Mouse (Mus musculus): ENCODE data around the gene Rabac1. TPM values are rescaled to one million over a fixed set of nuclear protein-coding genes. Genes with fewer than 3 reads are reported as not detected.
A peak's percentile ranks its signal among the peaks of the same experiment; 100 is the strongest.

The Rabac1 gene
- total and polyA plus RNA-seq, 3 experiments, result 223 to 240 TPM; not detected in 1

DNA sequence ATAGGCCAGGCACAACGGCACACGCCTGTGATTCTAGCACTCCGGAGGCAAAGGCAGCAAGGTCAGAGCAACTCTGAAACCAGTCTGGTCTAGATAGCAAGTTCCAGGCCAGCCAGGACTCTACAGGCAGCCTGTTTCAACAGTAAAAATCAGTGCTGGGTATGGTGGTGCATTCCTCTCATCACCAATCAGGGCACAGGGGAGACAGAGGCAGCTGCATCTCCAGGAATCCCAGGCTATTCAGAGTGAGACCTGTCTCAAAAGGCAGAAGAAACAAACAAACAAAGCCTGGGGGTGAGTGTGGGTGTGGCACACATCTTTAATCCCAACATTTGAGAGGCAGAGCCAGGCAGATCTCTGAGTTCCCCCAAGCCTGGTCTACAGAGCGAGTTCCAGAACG is 10.8 kb upstream of the Rabac1 start:
- Histone ChIP-seq H3K27ac (ENCODE audit: control insufficient read depth, low read depth, low read length) (no peak overlapping the region), H3K9me3 (replicated peaks; ENCODE audit: insufficient read depth, low read length) (no peaks in the 10 kb centered on the region), H3K4me1 (ENCODE audit: control insufficient read depth in 1 of 2, insufficient read depth in 2 of 2, low read length in 2 of 2) (peaks cover 0 to 20% of the 10 kb centered on the region in 2 experiments; a peak in 2 of 4 replicates), H3K79me2 (ENCODE audit: control insufficient read depth, insufficient read depth, low read length, poor library complexity) (no peaks in the 10 kb centered on the region), H3K36me3 (ENCODE audit: control insufficient read depth in 1 of 2, insufficient read depth in 2 of 2, low read length in 2 of 2) (no peaks in the 10 kb centered on the region; a peak in 1 of 4 replicates), H3K4me3 (ENCODE audit: control insufficient read depth in 1 of 2, insufficient read depth in 1 of 2, low read depth in 2 of 2, low read length in 2 of 2) (no peak overlapping the region), H3K9ac (ENCODE audit: control insufficient read depth, low read depth, low read length, poor library complexity, severe bottlenecking) (no peak overlapping the region), H3K27me3 (ENCODE audit: control insufficient read depth in 1 of 2, insufficient read depth in 2 of 2, low read length in 2 of 2) (no peaks in the 10 kb centered on the region)
- DNase-seq (ENCODE audit: low read depth, low spot score), result no peak
- no peak for TF ChIP-seq NRF1 (IDR thresholded peaks at IDR 0.05; ENCODE audit: insufficient read depth, low read depth, low read length, poor library complexity, severe bottlenecking)
- no peak for TF ChIP-seq GATA1 (IDR thresholded peaks at IDR 0.05; ENCODE audit: low read depth, low read length)
- TF ChIP-seq POLR2A (IDR thresholded peaks at IDR 0.05; ENCODE audit: control insufficient read depth in 1 of 2, insufficient read depth in 1 of 2, low read depth in 1 of 2, low read length in 2 of 2, poor library complexity in 1 of 2), result no peak
- no peak for TF ChIP-seq ETS1 (IDR thresholded peaks at IDR 0.05; ENCODE audit: low read depth, low read length)
- TF ChIP-seq GABPA (IDR thresholded peaks at IDR 0.05; ENCODE audit: low read depth, low read length), result no peak

DNA sequence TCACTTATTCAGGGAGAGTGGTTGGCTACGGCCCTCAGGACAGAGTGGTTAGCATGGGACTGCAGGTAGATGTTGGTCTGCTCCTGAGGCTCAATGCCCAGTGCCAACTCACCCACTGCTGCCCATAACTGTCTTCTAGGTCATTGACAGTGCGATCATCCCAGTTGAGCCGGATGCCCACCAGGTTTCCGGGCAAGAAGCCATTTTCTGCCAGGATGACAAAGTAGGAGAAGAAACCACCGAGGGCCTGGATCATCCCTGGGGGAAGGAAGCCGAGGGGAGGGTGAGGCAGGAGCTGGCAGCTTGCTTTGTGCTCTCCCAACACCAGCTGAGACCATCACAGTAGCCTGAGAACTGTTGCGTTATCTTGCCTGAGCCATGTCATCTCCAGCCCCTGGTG is 7.9 kb upstream of the Rabac1 start:
- no peaks in the 10 kb centered on the region for H3K27me3 ChIP-seq (ENCODE audit: control insufficient read depth in 1 of 2, insufficient read depth in 2 of 2, low read length in 2 of 2)
- TF ChIP-seq NRF1 (IDR thresholded peaks at IDR 0.05; ENCODE audit: insufficient read depth, low read depth, low read length, poor library complexity, severe bottlenecking), result no peak
- TF ChIP-seq MAX (IDR thresholded peaks at IDR 0.05; ENCODE audit: low read length), result no peak
- H3K4me3 ChIP-seq (ENCODE audit: control insufficient read depth in 1 of 2, insufficient read depth in 1 of 2, low read depth in 2 of 2, low read length in 2 of 2), result no peak overlapping the region
- no peak overlapping the region for H3K27ac ChIP-seq (ENCODE audit: control insufficient read depth, low read depth, low read length)
- H3K4me1 ChIP-seq (ENCODE audit: control insufficient read depth in 1 of 2, insufficient read depth in 2 of 2, low read length in 2 of 2), result peaks cover 0 to 11% of the 10 kb centered on the region in 2 experiments; a peak in 2 of 4 replicates
- no peaks in the 10 kb centered on the region for H3K79me2 ChIP-seq (ENCODE audit: control insufficient read depth, insufficient read depth, low read length, poor library complexity)
- no peaks in the 10 kb centered on the region for H3K9me3 ChIP-seq (replicated peaks; ENCODE audit: insufficient read depth, low read length)
- no peaks in the 10 kb centered on the region for H3K36me3 ChIP-seq (ENCODE audit: control insufficient read depth in 1 of 2, insufficient read depth in 2 of 2, low read length in 2 of 2)
- DNase-seq (ENCODE audit: low read depth, low spot score), result no peak
- H3K9ac ChIP-seq (ENCODE audit: control insufficient read depth, low read depth, low read length, poor library complexity, severe bottlenecking), result no peak overlapping the region

DNA sequence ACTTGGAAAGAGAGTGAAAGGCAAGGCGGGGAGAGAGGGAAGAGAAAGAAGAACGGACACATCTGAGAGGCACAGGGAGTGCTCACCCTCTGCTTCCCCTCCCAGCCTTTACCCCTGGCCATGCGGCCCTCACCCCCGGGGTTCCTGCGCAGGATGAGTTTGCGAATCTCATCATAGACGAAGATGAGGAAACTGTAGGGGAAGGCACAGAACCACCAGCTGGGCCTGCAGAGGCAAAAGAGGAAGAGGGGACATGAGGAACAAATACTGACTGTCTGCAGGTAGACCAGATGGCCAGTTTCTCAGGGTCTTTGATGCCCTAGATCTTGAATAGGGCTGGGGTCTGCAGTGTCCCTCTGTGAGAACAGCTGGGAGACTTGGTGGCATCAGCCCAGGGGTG is 6.2 kb upstream of the Rabac1 start:
- Histone ChIP-seq H3K4me1 (ENCODE audit: control insufficient read depth in 1 of 2, insufficient read depth in 2 of 2, low read length in 2 of 2) (peaks cover 7 to 20% of the 10 kb centered on the region in 2 experiments), H3K36me3 (ENCODE audit: control insufficient read depth in 1 of 2, insufficient read depth in 2 of 2, low read length in 2 of 2) (peaks cover 0 to 9% of the 10 kb centered on the region in 2 experiments; a peak in 2 of 4 replicates), H3K4me3 (ENCODE audit: control insufficient read depth in 1 of 2, insufficient read depth in 1 of 2, low read depth in 2 of 2, low read length in 2 of 2) (peak overlapping the region in 1 of 2 experiments; percentile 0; a peak in 1 of 4 replicates), H3K9ac (ENCODE audit: control insufficient read depth, low read depth, low read length, poor library complexity, severe bottlenecking) (peak overlapping the region; percentile 37), H3K27ac (ENCODE audit: control insufficient read depth, low read depth, low read length) (peak overlapping the region; percentile 33; the same call in 1 of the 2 replicates), H3K9me3 (replicated peaks; ENCODE audit: insufficient read depth, low read length) (no peaks in the 10 kb centered on the region), H3K27me3 (ENCODE audit: control insufficient read depth in 1 of 2, insufficient read depth in 2 of 2, low read length in 2 of 2) (no peaks in the 10 kb centered on the region), H3K79me2 (ENCODE audit: control insufficient read depth, insufficient read depth, low read length, poor library complexity) (no peaks in the 10 kb centered on the region)
- peak; percentile 83 for DNase-seq (ENCODE audit: low read depth, low spot score)
- TF ChIP-seq NRF1 (IDR thresholded peaks at IDR 0.05; ENCODE audit: insufficient read depth, low read depth, low read length, poor library complexity, severe bottlenecking), result peak; percentile 40; the same call in 1 of the 2 replicates
- TF ChIP-seq EP300 (IDR thresholded peaks at IDR 0.05; ENCODE audit: low read depth in 1 of 2, low read length in 2 of 2), result peak; percentile 26; a peak in 1 of 4 replicates
- TF ChIP-seq GABPA (IDR thresholded peaks at IDR 0.05; ENCODE audit: low read depth, low read length), result no peak
- TF ChIP-seq SIN3A (IDR thresholded peaks at IDR 0.05; ENCODE audit: low read length), result peak; percentile 69
- TF ChIP-seq MYC (IDR thresholded peaks at IDR 0.05; ENCODE audit: low read depth, low read length), result peak; percentile 85
- TF ChIP-seq TAL1 (IDR thresholded peaks at IDR 0.05; ENCODE audit: low read length), result no peak
- TF ChIP-seq POLR2A (IDR thresholded peaks at IDR 0.05; ENCODE audit: control insufficient read depth in 1 of 2, insufficient read depth in 1 of 2, low read depth in 1 of 2, low read length in 2 of 2, poor library complexity in 1 of 2), result peak in 1 of 2 experiments; percentile 54; a peak in 1 of 4 replicates
- peak; percentile 72 for TF ChIP-seq ETS1 (IDR thresholded peaks at IDR 0.05; ENCODE audit: low read depth, low read length)
- TF ChIP-seq ZMIZ1 (IDR thresholded peaks at IDR 0.05; ENCODE audit: low read depth, low read length), result no peak
- TF ChIP-seq HCFC1 (IDR thresholded peaks at IDR 0.05; ENCODE audit: low read depth, low read length), result peak; percentile 36
- TF ChIP-seq UBTF (IDR thresholded peaks at IDR 0.05; ENCODE audit: borderline replicate concordance, insufficient read depth, low read depth, low read length), result no peak
- no peak; the same call in 1 of the 2 replicates for TF ChIP-seq MAX (IDR thresholded peaks at IDR 0.05; ENCODE audit: low read length)
- peak; percentile 40; the same call in 1 of the 2 replicates for TF ChIP-seq MXI1 (IDR thresholded peaks at IDR 0.05; ENCODE audit: low read depth, low read length)
- no peak for TF ChIP-seq MAFK (IDR thresholded peaks at IDR 0.05; ENCODE audit: borderline replicate concordance, low read depth, low read length)
- TF ChIP-seq RCOR1 (IDR thresholded peaks at IDR 0.05; ENCODE audit: low read depth, low read length), result 0 out of 2 replicates have a peak, but pooled peaks have one; percentile 14
